Mouse (Mus musculus): ENCODE measurements around the gene Efhd1. TPM values are rescaled to one million over a fixed set of nuclear protein-coding genes. Genes with fewer than 3 reads are reported as not detected.

Efhd1 gene
- polyA plus RNA-seq, 1 experiment from 2014 or later = 0.41 TPM

DNA sequence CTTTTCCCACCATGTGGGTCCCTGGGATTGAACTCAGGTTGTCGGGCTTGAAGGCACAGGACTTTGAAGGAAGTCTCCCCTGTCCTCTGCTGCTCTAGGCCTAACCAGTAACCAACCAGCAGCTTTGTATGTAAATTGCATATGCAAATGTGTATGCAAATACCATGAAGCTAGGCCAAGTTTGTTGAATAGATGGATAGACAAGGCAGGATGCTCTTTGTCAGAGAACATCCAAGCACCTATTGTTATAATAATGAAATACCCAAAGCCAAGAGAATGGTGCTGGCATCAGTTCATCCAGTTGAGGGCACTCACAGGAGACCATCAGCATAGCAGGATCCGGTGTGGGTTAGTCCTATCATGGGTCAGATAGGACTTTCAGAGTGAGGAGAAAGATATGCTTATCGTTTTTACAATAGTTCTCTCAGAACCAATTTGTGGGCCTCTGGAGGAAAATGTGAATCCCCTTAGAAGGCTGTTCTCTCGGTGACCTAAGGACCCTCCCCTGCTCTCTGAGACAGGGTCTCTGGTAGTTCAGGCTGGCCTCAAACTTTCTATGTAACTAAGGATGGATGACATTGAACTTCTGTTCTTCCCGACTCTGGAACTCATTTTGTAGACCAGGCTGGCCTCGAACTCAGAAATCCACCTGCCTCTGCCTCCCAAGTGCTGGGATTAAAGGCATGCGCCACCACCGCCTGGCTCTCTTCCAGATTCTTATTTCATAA, 49.8 kb downstream of the Efhd1 start:
- 0 out of 2 replicates have a peak, but pooled peaks cover 5% of the 10 kb centered on the region for H3K4me1 ChIP-seq
- H3K4me2 ChIP-seq = no peak overlapping the region
- H3K36me3 ChIP-seq = no peaks in the 10 kb centered on the region

DNA sequence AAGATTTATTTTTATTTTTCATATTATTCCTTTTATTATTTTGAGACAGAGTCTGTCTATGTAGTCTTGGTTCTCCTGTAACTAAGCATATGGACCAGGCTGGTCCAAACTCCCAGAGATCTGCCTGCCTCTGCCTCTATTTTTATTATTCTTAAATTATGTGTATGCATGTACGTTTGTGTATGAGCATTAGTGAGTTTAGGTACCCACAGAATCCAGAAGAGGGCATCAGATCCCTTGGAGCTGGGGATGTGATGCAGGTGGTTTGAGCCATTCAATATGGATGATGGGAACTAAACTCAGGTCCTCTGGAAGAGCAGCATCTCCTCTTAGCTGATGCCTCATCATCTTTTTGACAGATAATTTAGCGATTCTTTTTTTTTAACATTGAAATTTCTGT, 51.3 kb downstream of the Efhd1 start:
- H3K4me1 ChIP-seq = 0 out of 2 replicates have a peak, but pooled peaks cover 5% of the 10 kb centered on the region
- no peak overlapping the region for H3K9ac ChIP-seq
- no peak for ATAC-seq (ENCODE audit: borderline replicate concordance, extremely low read depth, low FRiP score, low TSS enrichment)
- H3K4me3 ChIP-seq = no peak overlapping the region
- H3K9me3 ChIP-seq = peaks cover 2% of the 10 kb centered on the region; the same call in 1 of the 2 replicates
- no peaks in the 10 kb centered on the region for H3K36me3 ChIP-seq
- no peaks in the 10 kb centered on the region for H3K27me3 ChIP-seq
- no peak overlapping the region for H3K4me2 ChIP-seq
- 89% methylated on average over 2 of the region's 2 CpGs for WGBS
- no peak overlapping the region for H3K27ac ChIP-seq

More for the DNA sequence above, 49.8 kb downstream of the Efhd1 start:
- 82% methylated on average over 8 of the region's 8 CpGs for WGBS
- Histone ChIP-seq H3K9ac (no peak overlapping the region), H3K27me3 (no peaks in the 10 kb centered on the region), H3K9me3 (no peaks in the 10 kb centered on the region), H3K4me3 (no peak overlapping the region), H3K27ac (no peak overlapping the region)
- ATAC-seq (ENCODE audit: borderline replicate concordance, extremely low read depth, low FRiP score, low TSS enrichment) = no peak

DNA sequence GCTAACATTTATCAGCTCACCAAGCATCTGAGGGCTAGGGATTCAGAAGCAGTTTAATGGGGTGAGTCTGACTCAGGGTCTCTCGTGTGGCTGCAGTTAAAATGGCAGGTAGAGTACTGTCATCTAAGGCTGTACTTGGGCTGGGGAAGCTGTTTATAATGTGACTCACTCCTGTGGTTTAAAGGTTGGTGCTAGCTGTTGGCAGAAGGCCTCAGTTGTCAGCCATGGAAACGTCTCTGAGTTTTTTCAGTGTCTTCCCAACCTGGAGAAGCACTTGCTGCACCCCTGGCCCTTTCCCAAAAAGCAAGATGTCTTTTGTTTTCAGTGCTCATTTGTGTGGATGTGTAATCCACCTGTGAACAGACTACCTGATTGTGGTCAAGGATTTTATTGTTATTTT, 51.7 kb downstream of the Efhd1 start:
- Histone ChIP-seq H3K27me3 (no peaks in the 10 kb centered on the region), H3K4me1 (0 out of 2 replicates have a peak, but pooled peaks cover 5% of the 10 kb centered on the region), H3K27ac (no peak overlapping the region), H3K4me2 (no peak overlapping the region), H3K9me3 (peaks cover 5% of the 10 kb centered on the region; the same call in 1 of the 2 replicates), H3K4me3 (no peak overlapping the region), H3K9ac (no peak overlapping the region), H3K36me3 (no peaks in the 10 kb centered on the region)
- no peak for ATAC-seq (ENCODE audit: borderline replicate concordance, extremely low read depth, low FRiP score, low TSS enrichment)
- WGBS = 57% methylated on average over 2 of the region's 2 CpGs

DNA sequence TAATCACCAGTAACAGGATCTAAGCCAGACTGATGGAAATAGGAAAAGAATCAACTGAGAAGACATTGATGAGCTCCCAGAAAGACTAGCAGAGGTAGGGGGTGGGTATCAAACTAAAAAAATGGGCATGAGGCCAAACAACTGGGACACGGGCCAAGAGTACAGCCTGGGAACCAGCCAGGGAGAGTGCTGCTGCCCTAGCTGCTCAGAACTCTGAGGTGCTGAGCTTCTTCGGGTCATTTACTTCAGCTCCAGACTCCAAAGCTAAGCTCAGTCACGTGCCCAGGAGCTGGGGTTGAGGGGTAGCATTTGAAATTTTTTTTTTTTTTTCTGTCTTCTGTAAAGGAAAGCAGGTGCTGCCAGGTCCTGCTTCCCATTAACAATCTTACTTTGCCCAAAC, 52.5 kb downstream of the Efhd1 start:
- Histone ChIP-seq H3K4me2 (no peak overlapping the region), H3K9ac (no peak overlapping the region), H3K4me3 (no peak overlapping the region), H3K27me3 (no peaks in the 10 kb centered on the region), H3K9me3 (peaks cover 9% of the 10 kb centered on the region; the same call in 1 of the 2 replicates), H3K4me1 (0 out of 2 replicates have a peak, but pooled peaks cover 5% of the 10 kb centered on the region), H3K27ac (no peak overlapping the region), H3K36me3 (no peaks in the 10 kb centered on the region)
- ATAC-seq (ENCODE audit: borderline replicate concordance, extremely low read depth, low FRiP score, low TSS enrichment) = no peak
- 24% methylated on average over 3 of the region's 3 CpGs for WGBS

DNA sequence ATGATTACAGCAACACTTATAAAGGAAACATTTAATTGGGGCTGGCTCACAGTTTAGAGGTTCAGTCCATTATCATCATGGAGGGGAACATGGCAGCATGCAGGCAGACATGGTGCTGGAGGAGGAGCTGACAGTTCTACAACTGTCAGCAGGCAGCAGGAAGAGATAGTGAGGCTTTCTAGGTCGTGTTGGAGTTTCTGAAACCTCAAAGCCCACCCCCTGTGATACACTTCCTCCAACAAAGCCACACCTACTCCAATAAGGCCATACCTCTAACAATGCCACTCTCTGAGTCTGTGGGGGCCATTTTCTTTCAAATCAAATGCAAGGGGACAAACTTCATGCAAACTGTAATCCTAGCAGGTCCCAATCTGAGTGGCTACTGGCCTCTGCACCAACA, 56.9 kb downstream of the Efhd1 start:
- Histone ChIP-seq H3K9ac (no peak overlapping the region), H3K36me3 (no peaks in the 10 kb centered on the region), H3K9me3 (peaks cover 9% of the 10 kb centered on the region; the same call in 1 of the 2 replicates), H3K27me3 (no peaks in the 10 kb centered on the region), H3K4me2 (no peak overlapping the region), H3K4me1 (0 out of 2 replicates have a peak, but pooled peaks cover 5% of the 10 kb centered on the region), H3K4me3 (no peak overlapping the region), H3K27ac (no peak overlapping the region)
- ATAC-seq (ENCODE audit: borderline replicate concordance, extremely low read depth, low FRiP score, low TSS enrichment) = no peak
- WGBS = 9% methylated on average over 1 of the region's 1 CpGs

DNA sequence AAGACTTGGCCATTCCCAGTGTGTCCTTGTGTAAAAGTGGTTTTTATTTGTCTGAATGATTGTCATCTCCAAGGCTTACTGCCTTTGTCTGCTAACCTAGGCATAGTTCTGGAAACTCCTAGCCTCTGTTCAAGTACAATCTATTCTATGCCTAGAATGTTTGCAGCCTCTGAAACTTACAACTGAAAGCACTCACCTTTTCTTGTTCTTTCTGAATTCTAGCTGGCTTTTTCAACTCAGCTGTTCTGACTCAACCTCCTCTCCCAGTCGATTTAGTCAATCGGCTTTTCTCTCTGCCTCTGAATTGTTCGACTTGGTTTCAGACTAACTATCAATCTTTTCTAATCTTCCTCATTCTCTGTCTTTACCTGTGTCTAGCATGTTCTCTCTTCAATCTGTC, 58.6 kb downstream of the Efhd1 start:
- Histone ChIP-seq H3K4me1 (no peaks in the 10 kb centered on the region), H3K27ac (no peak overlapping the region), H3K4me3 (no peak overlapping the region), H3K27me3 (no peaks in the 10 kb centered on the region), H3K4me2 (no peak overlapping the region), H3K36me3 (no peaks in the 10 kb centered on the region), H3K9ac (no peak overlapping the region), H3K9me3 (peaks cover 9% of the 10 kb centered on the region; the same call in 1 of the 2 replicates)
- 93% methylated on average over 3 of the region's 3 CpGs for WGBS
- no peak for ATAC-seq (ENCODE audit: borderline replicate concordance, extremely low read depth, low FRiP score, low TSS enrichment)

DNA sequence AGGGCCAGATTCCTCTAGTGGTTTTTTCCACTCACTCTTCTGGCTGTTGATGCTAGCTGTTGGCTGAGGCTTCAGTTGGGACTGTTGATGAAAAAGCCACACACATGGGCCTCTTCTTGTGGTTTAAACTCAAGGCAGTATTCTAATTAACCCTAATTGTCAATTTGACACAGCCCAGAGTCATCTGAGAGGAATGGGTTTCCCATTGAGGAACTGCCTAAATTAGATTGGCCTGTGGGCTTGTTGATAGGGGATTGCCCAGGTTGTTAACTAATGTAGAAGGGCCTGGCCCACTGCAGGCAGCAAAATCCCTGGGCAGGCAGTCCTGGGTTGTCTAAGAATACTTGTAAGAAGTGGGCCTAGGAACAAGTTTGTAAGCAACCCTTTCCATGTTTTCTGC, 60.5 kb downstream of the Efhd1 start:
- no peak overlapping the region for H3K9ac ChIP-seq
- no peaks in the 10 kb centered on the region for H3K27me3 ChIP-seq
- H3K4me2 ChIP-seq = no peak overlapping the region
- no peak for ATAC-seq (ENCODE audit: borderline replicate concordance, extremely low read depth, low FRiP score, low TSS enrichment)
- H3K4me3 ChIP-seq = no peak overlapping the region
- H3K36me3 ChIP-seq = no peaks in the 10 kb centered on the region
- no peak overlapping the region for H3K27ac ChIP-seq
- peaks cover 9% of the 10 kb centered on the region; the same call in 1 of the 2 replicates for H3K9me3 ChIP-seq
- peaks cover 8% of the 10 kb centered on the region; the same call in 1 of the 2 replicates for H3K4me1 ChIP-seq

DNA sequence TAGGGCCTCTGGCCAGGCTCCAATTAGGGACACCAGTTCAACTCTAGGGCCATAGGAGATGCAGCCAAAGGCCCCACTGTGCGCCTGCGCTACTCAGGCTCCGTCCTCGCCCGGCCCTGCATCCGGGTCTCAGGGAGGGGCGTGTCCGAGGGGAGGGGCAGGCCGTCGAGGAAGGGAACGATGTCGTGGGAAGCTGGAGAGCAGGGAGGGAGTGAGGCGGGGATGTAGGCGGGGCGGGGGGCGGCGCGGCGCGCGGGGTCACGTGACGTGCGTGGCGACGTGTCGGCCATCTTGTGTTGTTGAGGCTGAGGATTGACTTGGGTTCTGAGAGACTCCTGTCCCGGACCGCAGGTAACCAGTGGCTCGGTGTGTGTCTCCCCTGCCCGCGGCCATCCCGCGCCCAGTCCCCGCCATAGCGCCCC, 62.6 kb downstream of the Efhd1 start, which contains the start of gene Gigyf2:
Gene Gigyf2 (plus strand): TSS at position 257 of the 422 bp plus-strand sequence.
- peak within 1 kb of the TSS; percentile 69 for H3K4me2 ChIP-seq
- H3K9me3 ChIP-seq = no peaks in the 10 kb centered on the region
- H3K4me3 ChIP-seq = peak within 1 kb of the TSS; percentile 97
- H3K36me3 ChIP-seq = no peaks in the 10 kb centered on the region
- ATAC-seq (ENCODE audit: borderline replicate concordance, extremely low read depth, low FRiP score, low TSS enrichment) = peak; percentile 99
- H3K27me3 ChIP-seq = no peaks in the 10 kb centered on the region
- H3K4me1 ChIP-seq = peaks cover 8% of the 10 kb centered on the region; the same call in 1 of the 2 replicates
- H3K27ac ChIP-seq = peak within 1 kb of the TSS; percentile 93
- WGBS = 0% methylated on average over 19 of the region's 36 CpGs
- H3K9ac ChIP-seq = peak within 1 kb of the TSS; percentile 97

DNA sequence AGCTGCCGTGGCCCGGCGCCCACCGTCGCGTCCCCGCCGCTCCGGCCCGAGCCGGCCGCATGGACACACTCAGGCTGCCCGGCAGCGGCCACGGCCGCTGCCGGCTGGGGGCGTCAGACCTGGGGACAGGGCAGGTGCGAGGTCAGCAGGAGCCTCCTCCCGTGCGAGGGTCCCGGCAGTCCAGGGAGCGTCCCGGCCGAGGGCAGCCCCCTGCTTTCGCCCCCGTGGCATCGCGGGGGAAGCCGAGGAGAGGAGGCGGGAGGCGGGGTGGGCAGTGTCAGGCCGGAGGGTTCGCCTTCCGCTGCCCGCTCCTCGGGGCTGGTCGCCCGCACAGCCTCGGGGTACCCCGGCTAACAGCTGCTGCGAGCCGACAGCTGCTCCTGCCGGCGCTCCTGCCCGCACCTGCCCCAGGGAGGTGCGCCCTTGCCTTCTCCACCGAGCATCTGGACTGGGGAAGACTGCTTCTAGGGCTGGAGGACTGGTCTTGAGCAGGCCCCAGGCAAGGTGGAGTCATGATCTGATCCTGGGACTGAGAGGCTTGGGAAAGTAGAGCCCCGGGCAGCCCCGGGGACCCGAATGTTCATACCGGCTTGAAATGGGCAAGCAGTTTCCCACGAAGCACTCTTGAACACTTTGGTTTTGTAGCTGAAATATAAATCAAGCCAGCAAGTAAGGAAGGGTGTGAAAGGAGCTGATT, 63.1 kb downstream of the Efhd1 start:
- peak overlapping the region; percentile 97 for H3K9ac ChIP-seq
- under 1% methylated on average over 37 of the region's 53 CpGs for WGBS
- ATAC-seq (ENCODE audit: borderline replicate concordance, extremely low read depth, low FRiP score, low TSS enrichment) = peak; percentile 86
- no peaks in the 10 kb centered on the region for H3K9me3 ChIP-seq
- H3K4me1 ChIP-seq = peaks cover 8% of the 10 kb centered on the region; the same call in 1 of the 2 replicates
- no peaks in the 10 kb centered on the region for H3K27me3 ChIP-seq
- peak overlapping the region; percentile 69 for H3K4me2 ChIP-seq
- peak overlapping the region; percentile 97 for H3K4me3 ChIP-seq
- peak overlapping the region; percentile 93 for H3K27ac ChIP-seq
- H3K36me3 ChIP-seq = no peaks in the 10 kb centered on the region

DNA sequence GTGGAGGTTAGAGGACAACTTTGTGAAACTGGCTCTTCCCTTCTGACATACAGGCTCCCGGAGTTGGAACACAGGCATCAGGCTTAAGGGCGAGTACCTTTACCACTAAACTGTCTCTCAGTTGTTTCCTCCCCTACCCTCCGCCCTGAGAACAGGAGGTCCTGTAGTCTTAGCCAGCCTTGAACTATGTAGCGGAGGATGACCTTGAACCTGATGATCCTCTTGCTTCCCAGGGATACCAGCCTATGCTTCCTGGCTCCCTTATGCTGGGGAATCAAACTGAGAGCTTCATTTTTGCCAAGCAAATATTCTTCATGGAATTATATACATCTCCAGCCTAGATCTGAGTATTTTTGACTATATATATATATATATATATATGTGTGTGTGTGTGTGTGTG, 67.6 kb downstream of the Efhd1 start:
- 86% methylated on average over 4 of the region's 4 CpGs for WGBS
- Histone ChIP-seq H3K4me1 (peaks cover 8% of the 10 kb centered on the region; the same call in 1 of the 2 replicates), H3K27me3 (no peaks in the 10 kb centered on the region), H3K9ac (no peak overlapping the region), H3K9me3 (no peaks in the 10 kb centered on the region), H3K4me2 (no peak overlapping the region), H3K36me3 (peaks cover 17% of the 10 kb centered on the region), H3K4me3 (no peak overlapping the region), H3K27ac (no peak overlapping the region)
- no peak for ATAC-seq (ENCODE audit: borderline replicate concordance, extremely low read depth, low FRiP score, low TSS enrichment)

DNA sequence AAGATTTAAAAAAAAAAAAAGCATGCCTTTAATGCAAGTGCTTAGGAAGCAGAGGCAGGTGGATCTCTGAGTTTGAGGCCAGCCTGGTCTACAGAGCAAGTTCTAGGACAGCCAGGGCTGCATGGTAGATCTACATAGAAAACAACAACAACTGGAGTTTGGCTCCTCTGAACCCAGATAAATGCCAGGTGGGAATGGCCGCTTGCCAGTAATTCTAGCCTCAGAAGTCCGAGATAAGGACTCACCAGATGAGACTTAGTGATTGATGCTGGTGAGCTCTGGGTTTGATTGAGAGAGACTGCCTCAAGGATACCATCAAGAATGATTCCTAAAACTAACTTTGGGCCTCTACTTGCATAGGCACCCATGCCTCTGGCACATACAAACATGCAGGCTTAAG, 86.4 kb downstream of the Efhd1 start:
- 69% methylated on average over 2 of the region's 2 CpGs for WGBS
- Histone ChIP-seq H3K9me3 (no peaks in the 10 kb centered on the region), H3K36me3 (peaks cover 8% of the 10 kb centered on the region; the same call in 1 of the 2 replicates), H3K4me3 (no peak overlapping the region), H3K27me3 (no peaks in the 10 kb centered on the region), H3K4me2 (no peak overlapping the region), H3K27ac (no peak overlapping the region), H3K9ac (no peak overlapping the region), H3K4me1 (no peaks in the 10 kb centered on the region)
- ATAC-seq (ENCODE audit: borderline replicate concordance, extremely low read depth, low FRiP score, low TSS enrichment) = no peak

DNA sequence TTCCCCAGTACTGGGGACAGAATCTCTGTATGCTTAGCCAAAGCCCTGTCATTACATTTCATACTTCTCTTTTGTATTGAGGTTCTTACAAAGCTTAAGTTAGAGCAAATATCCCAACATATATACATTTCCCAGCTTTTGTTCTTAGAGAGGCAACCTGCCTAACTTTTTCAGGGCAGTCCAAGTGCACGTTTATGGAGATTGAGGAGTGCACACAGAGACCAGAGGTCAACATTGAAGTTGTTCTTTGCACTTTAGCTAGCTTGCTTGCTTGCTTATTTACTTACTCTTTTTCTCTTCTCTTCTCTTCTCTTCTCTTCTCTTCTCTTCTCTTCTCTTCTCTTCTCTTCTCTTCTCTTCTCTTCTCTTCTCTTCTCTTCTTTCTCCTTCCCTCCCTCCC, 96.1 kb downstream of the Efhd1 start:
- peaks cover 12% of the 10 kb centered on the region for H3K36me3 ChIP-seq
- H3K27me3 ChIP-seq = no peaks in the 10 kb centered on the region
- H3K4me3 ChIP-seq = no peak overlapping the region
- H3K27ac ChIP-seq = no peak overlapping the region
- no peak overlapping the region for H3K4me2 ChIP-seq
- H3K4me1 ChIP-seq = no peaks in the 10 kb centered on the region
- 52% methylated on average over 1 of the region's 1 CpGs for WGBS
- no peak overlapping the region for H3K9ac ChIP-seq
- H3K9me3 ChIP-seq = no peaks in the 10 kb centered on the region
- ATAC-seq (ENCODE audit: borderline replicate concordance, extremely low read depth, low FRiP score, low TSS enrichment) = no peak

All from lung, embryonic 15.5 days (tissue).